Mouse (Mus musculus) liver, embryonic 14 days (tissue): Measurements from ENCODE around the gene Ldlrad3. TPM values are rescaled to one million over a fixed set of nuclear protein-coding genes. Genes with fewer than 3 reads are reported as not detected.

ENCODE experiments used
- polyA plus RNA-seq: library from polyadenylated mRNA; depleted of rRNA; stranded (reverse); fragments of >200 nt; gene quantifications from 2 replicates; pipeline ENCODE4 v1.2.3, GENCODE M21; 2012; rRNA removed

Ldlrad3 gene
- 1.8 and 2.3 TPM in 2 replicates for polyA plus RNA-seq

GRCm38 (mm10) chr2:102185951-102186561 lies at the start of gene Ldlrad3:
Gene Ldlrad3 (minus strand): TSS chr2:102186385.

Other genes with a start within 250 kb of the Ldlrad3 start
- 12.1 and 12.5 TPM in 2 replicates for gene Trim44, start 221.4 kb upstream of the Ldlrad3 start, polyA plus RNA-seq